Mouse (Mus musculus) urinary bladder, adult 2 months (tissue): Measurements from ENCODE around the gene Cdc42bpb. TPM values are rescaled to one million over a fixed set of nuclear protein-coding genes. Genes with fewer than 3 reads are reported as not detected.

Source experiments
- DNase-seq: peaks from one replicate; pipeline ENCODE4 v3.0.0; 2022; ENCODE audit warnings: low spot score
- polyA plus RNA-seq: library from polyadenylated mRNA; depleted of rRNA; stranded (reverse); fragments of >200 nt; gene quantifications from 2 replicates; pipeline ENCODE4 v1.2.3, GENCODE M21; 2012

Gene Cdc42bpb
- polyA plus RNA-seq, 1 experiment, result 148 TPM

GRCm38 (mm10) chr12:111284532-111284931 lies 93.0 kb downstream of the Cdc42bpb start:
- no peak for DNase-seq

- DNase-seq, result no peak
Observed at GRCm38 (mm10) chr12:111283573-111283972, 93.9 kb downstream of the Cdc42bpb start.

- no peak for DNase-seq
Observed at GRCm38 (mm10) chr12:111276371-111276770, 101.1 kb downstream of the Cdc42bpb start.

GRCm38 (mm10) chr12:111275150-111275841 lies 102.2 kb downstream of the Cdc42bpb start:
- DNase-seq, result no peak

GRCm38 (mm10) chr12:111274447-111275149 lies 102.9 kb downstream of the Cdc42bpb start:
- no peak for DNase-seq

GRCm38 (mm10) chr12:111274006-111274405 lies 103.5 kb downstream of the Cdc42bpb start:
- no peak for DNase-seq

- DNase-seq, result no peak
Observed at GRCm38 (mm10) chr12:111272420-111272819, 105.1 kb downstream of the Cdc42bpb start.

GRCm38 (mm10) chr12:111271966-111272365 lies 105.6 kb downstream of the Cdc42bpb start:
- no peak for DNase-seq

- no peak for DNase-seq
Observed at GRCm38 (mm10) chr12:111271406-111271805, 106.1 kb downstream of the Cdc42bpb start.

- no peak for DNase-seq
Observed at GRCm38 (mm10) chr12:111270629-111271277, 106.8 kb downstream of the Cdc42bpb start, which contains the start of gene Amn. Gene Amn, plus strand, starts transcription at chr12:111271095.

GRCm38 (mm10) chr12:111267673-111268325 lies 109.7 kb downstream of the Cdc42bpb start:
- no peak for DNase-seq

GRCm38 (mm10) chr12:111266592-111266991 lies 110.9 kb downstream of the Cdc42bpb start:
- no peak for DNase-seq

GRCm38 (mm10) chr12:111265212-111265611 lies 112.3 kb downstream of the Cdc42bpb start:
- no peak for DNase-seq

- DNase-seq, result no peak
Observed at GRCm38 (mm10) chr12:111263650-111264049, 113.9 kb downstream of the Cdc42bpb start.

- no peak for DNase-seq
Observed at GRCm38 (mm10) chr12:111251227-111251626, 126.3 kb downstream of the Cdc42bpb start.

GRCm38 (mm10) chr12:111250116-111250515 lies 127.4 kb downstream of the Cdc42bpb start:
- DNase-seq, result no peak

- no peak for DNase-seq
Observed at GRCm38 (mm10) chr12:111249095-111249494, 128.4 kb downstream of the Cdc42bpb start.

- DNase-seq, result no peak
Observed at GRCm38 (mm10) chr12:111246808-111247464, 130.6 kb downstream of the Cdc42bpb start.

- DNase-seq, result no peak
Observed at GRCm38 (mm10) chr12:111245070-111245469, 132.4 kb downstream of the Cdc42bpb start.

- DNase-seq, result no peak
Observed at GRCm38 (mm10) chr12:111243733-111244132, 133.8 kb downstream of the Cdc42bpb start.
